Mouse (Mus musculus): ENCODE results near the gene Sema3f.

Sema3f gene

GRCm38 (mm10) chr9:107662342-107662741 lies 47.9 kb downstream of the Sema3f start:
- DNase-seq (ENCODE audit: low read depth, low spot score): no peak

- no peak for DNase-seq (ENCODE audit: low read depth, low spot score)
These were observed 49.5 kb downstream of the Sema3f start for GRCm38 (mm10) chr9:107660777-107661176.

- no peak for DNase-seq (ENCODE audit: low read depth, low spot score)
These were observed 50.3 kb downstream of the Sema3f start for GRCm38 (mm10) chr9:107659961-107660360.

- no peak for DNase-seq (ENCODE audit: low read depth, low spot score)
These were observed 50.7 kb downstream of the Sema3f start for GRCm38 (mm10) chr9:107659551-107659950.

GRCm38 (mm10) chr9:107658096-107658495 lies 52.2 kb downstream of the Sema3f start:
- DNase-seq (ENCODE audit: low read depth, low spot score): no peak

GRCm38 (mm10) chr9:107657144-107657543 lies 53.1 kb downstream of the Sema3f start:
- DNase-seq (ENCODE audit: low read depth, low spot score): no peak

GRCm38 (mm10) chr9:107654585-107654984 lies 55.7 kb downstream of the Sema3f start:
- no peak for DNase-seq (ENCODE audit: low read depth, low spot score)

- no peak for DNase-seq (ENCODE audit: low read depth, low spot score)
These were observed 56.8 kb downstream of the Sema3f start for GRCm38 (mm10) chr9:107653474-107653873.

- DNase-seq (ENCODE audit: low read depth, low spot score): no peak
These were observed 59.4 kb downstream of the Sema3f start for GRCm38 (mm10) chr9:107650708-107651481.

- DNase-seq (ENCODE audit: low read depth, low spot score): no peak
These were observed 60.0 kb downstream of the Sema3f start for GRCm38 (mm10) chr9:107650225-107650624.

GRCm38 (mm10) chr9:107648767-107649166 lies 61.5 kb downstream of the Sema3f start:
- no peak for DNase-seq (ENCODE audit: low read depth, low spot score)

GRCm38 (mm10) chr9:107646975-107647374 lies 63.3 kb downstream of the Sema3f start:
- peak; percentile 52 for DNase-seq (ENCODE audit: low read depth, low spot score)

GRCm38 (mm10) chr9:107645577-107645976 lies 64.7 kb downstream of the Sema3f start:
- peak; percentile 89 for DNase-seq (ENCODE audit: low read depth, low spot score)

GRCm38 (mm10) chr9:107645153-107645510 lies 65.1 kb downstream of the Sema3f start:
- no peak for DNase-seq (ENCODE audit: low read depth, low spot score)

GRCm38 (mm10) chr9:107644495-107645152 lies 65.7 kb downstream of the Sema3f start:
- DNase-seq (ENCODE audit: low read depth, low spot score): peak; percentile 96

GRCm38 (mm10) chr9:107643544-107644214 lies 66.6 kb downstream of the Sema3f start:
- DNase-seq (ENCODE audit: low read depth, low spot score): peak; percentile 47

- no peak for DNase-seq (ENCODE audit: low read depth, low spot score)
These were observed 68.6 kb downstream of the Sema3f start for GRCm38 (mm10) chr9:107641666-107642065.

- DNase-seq (ENCODE audit: low read depth, low spot score): peak; percentile 37
These were observed 70.0 kb downstream of the Sema3f start for GRCm38 (mm10) chr9:107640257-107640772.

- peak; percentile 48 for DNase-seq (ENCODE audit: low read depth, low spot score)
These were observed 73.2 kb downstream of the Sema3f start for GRCm38 (mm10) chr9:107637070-107637469.

- DNase-seq (ENCODE audit: low read depth, low spot score): peak; percentile 99
These were observed 74.8 kb downstream of the Sema3f start, which contains the start of gene Gnai2 for GRCm38 (mm10) chr9:107635279-107636028. Gene Gnai2 (minus strand): TSS chr9:107635367.

Data from ZHBTc4 (cell line).